Mouse (Mus musculus): Measurements from ENCODE around the gene Rps25.
"Not testable (repeated sequence)": the region's sequence is repeated elsewhere in the genome, so short reads cannot be mapped to it uniquely, and the experiment has no call there.

DNA sequence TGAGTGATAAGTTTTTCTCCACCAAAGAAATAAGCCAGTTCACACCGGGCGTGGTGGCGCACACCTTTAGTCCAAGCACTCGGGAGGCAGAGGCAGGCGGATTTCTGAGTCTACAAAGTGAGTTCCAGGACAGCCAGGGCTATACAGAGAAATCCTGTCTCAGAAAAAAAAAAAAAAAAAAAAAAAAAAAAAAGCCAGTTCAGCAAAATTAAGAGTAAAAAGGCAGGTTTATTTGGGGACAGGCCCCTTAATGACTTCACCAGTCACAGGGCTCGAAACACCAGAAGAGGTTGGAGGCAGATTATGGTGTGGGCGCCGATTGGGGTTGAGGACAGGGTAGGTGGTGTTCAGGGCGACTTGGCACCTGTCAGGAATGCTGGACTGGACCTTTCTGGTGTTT, 12.8 kb downstream of the Rps25 start:
- not testable (repeated sequence) for TF ChIP-seq CTCF, EP300 (IDR thresholded peaks at IDR 0.05; ENCODE audit: low read depth)

All from liver, postnatal 0 days (tissue).